Mouse (Mus musculus): ENCODE results near the gene Fam25c.

- TF ChIP-seq POLR2A (IDR thresholded peaks at IDR 0.05; ENCODE audit: control insufficient read depth in 1 of 2, insufficient read depth in 1 of 2, low read depth in 1 of 2, low read length in 2 of 2, poor library complexity in 1 of 2) (no peak), ZNF384 (IDR thresholded peaks at IDR 0.05; ENCODE audit: low read depth, low read length) (no peak), GABPA (IDR thresholded peaks at IDR 0.05; ENCODE audit: low read depth, low read length) (no peak), MAZ (IDR thresholded peaks at IDR 0.05; ENCODE audit: low read depth, low read length) (no peak), CTCF (IDR thresholded peaks at IDR 0.05 in 2 of 3, conservative IDR thresholded peaks at IDR 0.05 in 1 of 3; ENCODE audit: control insufficient read depth in 1 of 3, insufficient read depth in 1 of 3, low read depth in 2 of 3, low read length in 3 of 3, poor library complexity in 1 of 3, severe bottlenecking in 1 of 3) (no peak), MYC (IDR thresholded peaks at IDR 0.05; ENCODE audit: low read depth, low read length) (no peak), RCOR1 (IDR thresholded peaks at IDR 0.05; ENCODE audit: low read depth, low read length) (no peak), EP300 (IDR thresholded peaks at IDR 0.05; ENCODE audit: low read depth in 1 of 2, low read length in 2 of 2) (no peak), MEF2A (IDR thresholded peaks at IDR 0.05; ENCODE audit: extremely low read depth, insufficient replicate concordance, low read depth, low read length, poor library complexity, severe bottlenecking) (no peak), BHLHE40 (IDR thresholded peaks at IDR 0.05; ENCODE audit: borderline replicate concordance, low read depth, low read length) (no peak), CHD2 (IDR thresholded peaks at IDR 0.05; ENCODE audit: low read length) (no peak)
These were observed at the start of gene Fam25c for GRCm38 (mm10) chr14:34355301-34355700.

Measured in MEL (cell line).